Mouse (Mus musculus): ENCODE measurements around the gene Ranbp3l.

Ranbp3l gene

GRCm38 (mm10) chr15:9093598-9094365, 126.0 kb downstream of the Ranbp3l start:
- DNase-seq (ENCODE audit: low spot score in 2 of 2), result no peak

GRCm38 (mm10) chr15:9094366-9094750, 126.6 kb downstream of the Ranbp3l start:
- DNase-seq (ENCODE audit: low spot score in 2 of 2), result no peak

GRCm38 (mm10) chr15:9096865-9097264, 129.1 kb downstream of the Ranbp3l start:
- no peak for DNase-seq (ENCODE audit: low spot score in 2 of 2)

GRCm38 (mm10) chr15:9100446-9101077, 132.8 kb downstream of the Ranbp3l start:
- DNase-seq (ENCODE audit: low spot score in 2 of 2), result no peak

GRCm38 (mm10) chr15:9106303-9107074, 138.7 kb downstream of the Ranbp3l start:
- DNase-seq (ENCODE audit: low spot score in 2 of 2), result no peak

GRCm38 (mm10) chr15:9110526-9111347, 143.0 kb downstream of the Ranbp3l start:
- DNase-seq (ENCODE audit: low spot score in 2 of 2), result no peak

- no peak for DNase-seq (ENCODE audit: low spot score in 2 of 2)
Measured at GRCm38 (mm10) chr15:9111648-9112047, 143.9 kb downstream of the Ranbp3l start.

- DNase-seq (ENCODE audit: low spot score in 2 of 2), result no peak
Measured at GRCm38 (mm10) chr15:9113556-9113955, 145.8 kb downstream of the Ranbp3l start.

GRCm38 (mm10) chr15:9114131-9114530, 146.4 kb downstream of the Ranbp3l start:
- no peak for DNase-seq (ENCODE audit: low spot score in 2 of 2)

GRCm38 (mm10) chr15:9114599-9114998, 146.8 kb downstream of the Ranbp3l start:
- no peak for DNase-seq (ENCODE audit: low spot score in 2 of 2)

Data from frontal cortex, postnatal 25 days (tissue).